Mouse (Mus musculus): ENCODE measurements around the gene Gm10521. TPM values are rescaled to one million over a fixed set of nuclear protein-coding genes. Genes with fewer than 3 reads are reported as not detected.

Gm10521 gene
- polyA plus RNA-seq, 1 experiment from 2014 or later, result not detected

Other genes starting within 250 kb of the Gm10521 start
- 0.08 and 0.68 TPM in 2 replicates for gene Slamf7, start 242.6 kb upstream of the Gm10521 start, polyA plus RNA-seq (2015; fragmentation: Nextera tagmentation; extraction: Ambion mirVana)
- 1.3 and 11.7 TPM in 2 replicates for gene Cd48, start 213.7 kb upstream of the Gm10521 start, polyA plus RNA-seq (2015; fragmentation: Nextera tagmentation; extraction: Ambion mirVana)
- 0.12 and 0.84 TPM in 2 replicates for gene Slamf1, start 128.5 kb upstream of the Gm10521 start, polyA plus RNA-seq (2015; fragmentation: Nextera tagmentation; extraction: Ambion mirVana)
- 1.4 and 3.6 TPM in 2 replicates for gene Cd84, start 56.0 kb upstream of the Gm10521 start, polyA plus RNA-seq (2015; fragmentation: Nextera tagmentation; extraction: Ambion mirVana)
- 0.14 and 15.4 TPM in 2 replicates for gene Slamf6, start 21.9 kb downstream of the Gm10521 start, polyA plus RNA-seq (2015; fragmentation: Nextera tagmentation; extraction: Ambion mirVana)
- gene Vangl2, start 132.8 kb downstream of the Gm10521 start, polyA plus RNA-seq (2015; fragmentation: Nextera tagmentation; extraction: Ambion mirVana), result 37.3 and 40.1 TPM in 2 replicates
- 2.2 and 2.6 TPM in 2 replicates for gene Nhlh1, start 161.9 kb downstream of the Gm10521 start, polyA plus RNA-seq (2015; fragmentation: Nextera tagmentation; extraction: Ambion mirVana)
- 174 and 182 TPM in 2 replicates for gene Copa, start 186.9 kb downstream of the Gm10521 start, polyA plus RNA-seq (2015; fragmentation: Nextera tagmentation; extraction: Ambion mirVana)
- gene Ncstn, start 187.1 kb downstream of the Gm10521 start, polyA plus RNA-seq (2015; fragmentation: Nextera tagmentation; extraction: Ambion mirVana), result 100 and 109 TPM in 2 replicates
- gene Pex19, start 231.1 kb downstream of the Gm10521 start, polyA plus RNA-seq (2015; fragmentation: Nextera tagmentation; extraction: Ambion mirVana), result 154 and 162 TPM in 2 replicates